Mouse (Mus musculus) stomach, embryonic 15.5 days (tissue): ENCODE data around the gene Zfyve19. TPM values are rescaled to one million over a fixed set of nuclear protein-coding genes. Genes with fewer than 3 reads are reported as not detected.

Experiments
- ATAC-seq: fragments of 200-750 bp; cut with Nextera tagmentation; 2 replicates; pipeline ENCODE4 v1.8.0; 2017; ENCODE audit warnings: low read depth, moderate number of reproducible peaks, moderate TSS enrichment; ENCODE audit not compliant: insufficient read depth, low FRiP score
- H3K27ac ChIP-seq: fragments of 300-500 bp; sonication (generic); 2 replicates; pipeline ENCODE4 v1.5.1; 2015; ENCODE audit warnings: mild to moderate bottlenecking, inconsistent platforms
- H3K27me3 ChIP-seq: fragments of 300-500 bp; sonication (generic); replicated peaks from 2 replicates; pipeline ENCODE4 v1.6.1; 2015; ENCODE audit warnings: inconsistent platforms
- H3K36me3 ChIP-seq: fragments of 300-500 bp; sonication (generic); 2 replicates; pipeline ENCODE4 v1.6.1; 2015; ENCODE audit warnings: inconsistent platforms
- H3K4me1 ChIP-seq: fragments of 300-500 bp; sonication (generic); 2 replicates; pipeline ENCODE4 v1.6.1; 2015; ENCODE audit warnings: inconsistent platforms
- H3K4me2 ChIP-seq: fragments of 300-500 bp; sonication (generic); 2 replicates; pipeline ENCODE4 v1.6.1; 2015; ENCODE audit warnings: mild to moderate bottlenecking, inconsistent platforms
- H3K4me3 ChIP-seq: fragments of 300-500 bp; sonication (generic); replicated peaks from 2 replicates; pipeline ENCODE4 v1.5.1; 2015; ENCODE audit warnings: inconsistent platforms
- H3K9ac ChIP-seq: fragments of 300-500 bp; sonication (generic); 2 replicates; pipeline ENCODE4 v1.6.1; 2015; ENCODE audit warnings: inconsistent platforms
- H3K9me3 ChIP-seq: fragments of 300-500 bp; sonication (generic); 2 replicates; pipeline ENCODE4 v1.6.1; 2016; ENCODE audit warnings: inconsistent platforms
- WGBS: fragments of 180-500 bp; shearing (Covaris S2); methylation state at CpG from one replicate; pipeline ENCODE4 v1.1.7; 2015; 5-methylcytosine and 5-hydroxymethylcytosine counted together
- polyA plus RNA-seq: library from polyadenylated mRNA; unstranded; fragments of >200 nt; fragmentation: Nextera tagmentation; extraction: Ambion mirVana; gene quantifications from 2 replicates; pipeline ENCODE4 v1.2.1, GENCODE M21; 2015

Zfyve19 gene
- polyA plus RNA-seq, 1 experiment from 2014 or later, result 48.7 TPM

DNA sequence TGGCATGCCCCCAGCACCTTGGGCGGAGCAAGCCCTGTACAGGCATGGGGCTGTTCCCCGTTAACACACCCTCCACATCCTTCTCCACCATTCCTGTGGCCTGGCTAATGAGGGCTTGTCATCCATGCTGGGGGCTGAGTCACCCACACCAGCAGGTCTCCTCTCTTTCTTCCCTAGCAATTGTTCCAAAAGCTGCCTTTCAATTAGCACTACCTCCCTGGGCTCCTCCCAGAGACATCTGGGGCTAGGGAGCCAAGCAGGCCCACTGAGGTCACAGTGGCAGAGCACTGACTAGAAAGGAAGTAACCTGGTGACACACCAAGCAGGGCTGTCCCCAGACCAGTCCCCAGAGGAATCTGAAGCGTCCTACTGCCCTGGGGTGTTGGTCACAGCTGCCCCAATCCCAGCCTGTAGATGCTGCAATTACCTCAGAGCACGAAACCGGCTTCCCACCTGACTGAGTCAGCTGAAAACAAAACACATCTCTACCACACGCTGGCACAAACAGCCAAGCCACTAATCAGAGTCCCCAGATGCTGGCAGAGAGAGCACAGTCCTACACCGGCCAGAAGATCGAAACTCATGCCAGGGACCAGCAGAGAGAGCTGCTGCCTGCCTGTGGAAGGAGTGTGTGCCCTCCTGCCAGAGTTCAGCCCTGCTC lies 34.3 kb upstream of the Zfyve19 start, which contains the start of gene Gm14137:
Gene Gm14137 (plus strand): TSS at position 519 of the 661 bp plus-strand sequence.
- no peak for ATAC-seq
- H3K4me3 ChIP-seq, result no peak within 1 kb of the TSS
- no peak within 1 kb of the TSS for H3K4me2 ChIP-seq
- H3K27ac ChIP-seq, result 0 out of 2 replicates have a peak within 1 kb of the TSS, but pooled peaks have one; percentile 16
- no peaks in the 10 kb centered on the region for H3K9me3 ChIP-seq
- WGBS, result 60% methylated on average over 8 of the region's 8 CpGs
- H3K36me3 ChIP-seq, result 0 out of 2 replicates have a peak, but pooled peaks cover 8% of the 10 kb centered on the region
- no peak within 1 kb of the TSS for H3K9ac ChIP-seq
- peaks cover 15% of the 10 kb centered on the region; the same call in 1 of the 2 replicates for H3K4me1 ChIP-seq
- no peaks in the 10 kb centered on the region for H3K27me3 ChIP-seq

DNA sequence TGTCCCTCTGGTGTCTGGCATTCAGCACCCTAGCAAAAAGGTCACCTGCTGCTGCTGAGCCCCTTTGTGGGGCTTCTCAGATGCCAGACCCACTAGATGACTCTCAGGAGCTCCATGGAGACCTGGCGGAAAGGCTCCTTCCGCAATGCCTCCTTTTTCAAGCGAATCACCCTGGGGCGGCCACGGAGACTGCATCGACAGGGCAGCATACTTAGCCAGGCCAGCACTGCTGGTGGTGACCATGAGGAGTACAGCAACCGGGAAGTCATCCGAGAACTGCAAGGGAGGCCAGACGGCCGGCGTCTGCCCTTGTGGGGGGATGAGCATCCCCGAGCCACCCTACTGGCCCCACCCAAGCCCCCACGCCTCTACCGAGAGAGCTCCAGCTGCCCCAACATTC lies 33.6 kb upstream of the Zfyve19 start:
- Histone ChIP-seq H3K4me1 (peaks cover 15% of the 10 kb centered on the region; the same call in 1 of the 2 replicates), H3K27ac (no peak overlapping the region), H3K9me3 (no peaks in the 10 kb centered on the region), H3K9ac (no peak overlapping the region), H3K4me3 (no peak overlapping the region), H3K27me3 (no peaks in the 10 kb centered on the region), H3K4me2 (no peak overlapping the region), H3K36me3 (0 out of 2 replicates have a peak, but pooled peaks cover 13% of the 10 kb centered on the region)
- ATAC-seq, result no peak
- 73% methylated on average over 14 of the region's 14 CpGs for WGBS

DNA sequence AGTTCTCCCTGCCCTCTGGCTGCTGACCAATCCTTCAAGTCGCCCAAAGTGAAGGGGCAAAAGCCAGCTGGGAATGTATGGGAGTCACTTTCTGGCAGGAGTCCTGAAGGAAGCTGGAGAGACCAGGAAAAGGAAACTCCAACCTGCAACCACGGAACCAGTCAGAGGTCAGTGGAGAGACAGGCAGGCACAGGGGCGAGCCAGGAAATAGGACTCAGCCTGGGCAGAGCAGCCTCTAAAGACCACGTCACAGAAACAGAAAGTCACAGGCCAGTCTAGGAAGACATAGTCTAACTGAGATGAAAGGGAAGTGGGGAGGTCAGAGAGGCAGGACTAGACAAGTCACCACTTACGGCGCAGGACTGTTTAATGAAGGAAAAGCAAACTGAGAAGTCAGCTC lies 32.8 kb upstream of the Zfyve19 start:
- H3K4me3 ChIP-seq, result no peak overlapping the region
- no peak for ATAC-seq
- no peak overlapping the region for H3K9ac ChIP-seq
- H3K27me3 ChIP-seq, result no peaks in the 10 kb centered on the region
- no peak overlapping the region for H3K4me2 ChIP-seq
- H3K9me3 ChIP-seq, result no peaks in the 10 kb centered on the region
- WGBS, result 50% methylated on average over 6 of the region's 6 CpGs
- 0 out of 2 replicates have a peak, but pooled peaks cover 13% of the 10 kb centered on the region for H3K36me3 ChIP-seq
- peak overlapping the region; percentile 16; the same call in 1 of the 2 replicates for H3K27ac ChIP-seq
- peaks cover 15% of the 10 kb centered on the region; the same call in 1 of the 2 replicates for H3K4me1 ChIP-seq

DNA sequence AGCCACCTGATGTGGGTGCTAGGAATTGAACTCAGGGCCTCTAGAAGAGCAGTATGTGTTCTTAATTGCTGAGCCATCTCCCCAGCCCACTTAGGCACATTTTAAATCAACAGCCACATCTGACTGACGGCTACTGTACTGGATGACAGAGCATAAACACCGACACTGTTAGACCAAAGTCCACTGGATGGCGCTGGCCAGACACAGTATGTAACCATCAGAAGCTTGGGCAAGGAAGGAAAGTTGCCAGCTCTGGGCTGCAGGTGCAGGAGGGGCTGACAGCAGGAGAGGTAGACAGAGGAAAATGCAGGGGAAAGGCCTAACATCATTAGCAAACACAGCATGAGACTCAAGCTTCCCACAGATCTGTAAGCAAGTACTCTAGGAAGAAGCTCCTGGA lies 31.7 kb upstream of the Zfyve19 start:
- H3K4me2 ChIP-seq, result no peak overlapping the region
- 0 out of 2 replicates have a peak, but pooled peaks cover 10% of the 10 kb centered on the region for H3K36me3 ChIP-seq
- H3K9ac ChIP-seq, result no peak overlapping the region
- H3K4me1 ChIP-seq, result peaks cover 13% of the 10 kb centered on the region; the same call in 1 of the 2 replicates
- no peaks in the 10 kb centered on the region for H3K27me3 ChIP-seq
- H3K9me3 ChIP-seq, result no peaks in the 10 kb centered on the region
- no peak overlapping the region for H3K27ac ChIP-seq
- ATAC-seq, result no peak
- WGBS, result 50% methylated on average over 3 of the region's 3 CpGs
- no peak overlapping the region for H3K4me3 ChIP-seq

DNA sequence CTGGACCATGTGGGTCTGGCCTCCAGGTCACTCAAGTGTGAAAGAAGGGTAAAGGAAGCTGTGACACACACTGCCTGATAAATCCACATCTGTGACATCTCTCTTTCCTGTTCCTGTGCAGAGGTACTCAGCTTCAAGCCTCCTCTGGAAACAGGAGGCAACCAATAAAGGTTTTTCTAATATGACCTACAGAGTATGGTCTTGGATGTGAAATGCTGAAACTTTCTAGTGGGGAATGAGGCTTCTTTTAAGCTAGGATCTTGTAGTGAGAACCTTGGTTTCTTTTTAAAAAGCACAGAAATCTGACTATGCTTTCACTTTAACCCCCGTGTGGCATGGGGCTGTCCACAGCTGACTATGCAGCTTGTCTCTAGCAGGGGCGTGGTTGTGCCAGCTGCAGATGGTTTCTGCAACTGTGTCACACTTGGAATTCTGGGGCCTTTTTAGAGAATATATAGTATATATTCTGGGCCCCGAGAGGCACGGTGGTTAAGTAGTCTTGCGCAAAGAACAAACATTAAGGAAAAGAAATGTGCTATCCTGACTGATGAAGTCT lies 31.0 kb upstream of the Zfyve19 start:
- Histone ChIP-seq H3K4me3 (no peak overlapping the region), H3K27me3 (no peaks in the 10 kb centered on the region), H3K27ac (no peak overlapping the region), H3K9me3 (no peaks in the 10 kb centered on the region), H3K4me1 (peaks cover 9% of the 10 kb centered on the region; the same call in 1 of the 2 replicates), H3K9ac (no peak overlapping the region), H3K36me3 (peaks cover 8% of the 10 kb centered on the region; the same call in 1 of the 2 replicates), H3K4me2 (no peak overlapping the region)
- WGBS, result 84% methylated on average over 5 of the region's 5 CpGs
- no peak for ATAC-seq

DNA sequence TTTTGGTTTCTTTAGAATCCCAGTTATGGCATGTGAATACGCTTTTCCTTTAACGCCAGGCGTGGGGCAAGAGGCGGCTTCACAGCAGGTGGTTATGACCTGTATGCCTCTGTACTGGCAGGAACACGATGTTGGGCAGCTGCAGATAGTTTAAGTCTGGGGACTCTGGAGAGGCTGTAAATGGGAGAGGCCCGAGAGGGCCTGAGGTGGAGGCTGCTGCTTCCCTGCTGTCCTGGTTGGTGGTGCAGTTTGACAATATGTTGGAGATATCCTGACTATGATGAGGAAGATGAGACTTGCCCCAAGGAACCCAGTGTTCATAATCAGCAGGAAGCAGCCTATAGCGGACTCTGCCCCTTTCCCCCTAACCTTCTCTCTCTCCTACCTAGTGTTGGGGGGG lies 25.5 kb upstream of the Zfyve19 start:
- no peak for ATAC-seq

DNA sequence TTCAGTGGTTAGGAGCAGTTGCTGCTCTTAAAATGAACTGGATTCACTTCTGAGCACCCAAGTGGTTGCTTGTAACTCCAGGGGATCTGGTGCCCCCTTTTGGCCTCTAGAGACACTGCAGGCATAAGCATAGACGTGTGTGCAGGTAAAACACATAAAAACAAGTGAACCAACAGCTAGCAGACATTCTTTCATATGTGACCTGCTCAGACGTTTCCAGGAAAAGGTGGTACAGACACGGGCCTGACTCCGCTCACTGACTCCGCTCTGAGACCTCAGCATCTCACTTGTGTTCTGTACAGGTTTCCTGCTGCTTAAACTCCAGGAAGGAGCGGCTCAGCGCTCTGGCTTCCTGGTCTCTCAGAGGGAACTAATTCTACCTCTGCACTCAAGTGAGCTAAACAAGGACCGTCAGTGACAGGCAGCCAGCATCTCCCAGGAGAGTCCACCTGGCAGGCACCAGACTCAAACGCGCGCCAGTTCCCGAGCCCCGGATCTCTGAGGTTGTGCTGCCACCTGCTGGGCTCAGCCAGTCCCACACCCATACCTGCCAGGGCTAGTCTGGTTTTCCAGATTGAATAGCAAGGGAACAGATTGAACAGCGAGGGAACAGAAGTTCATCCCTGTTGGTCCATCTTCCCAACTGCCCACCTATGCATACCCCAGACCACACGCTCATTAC lies 19.2 kb upstream of the Zfyve19 start:
- Histone ChIP-seq H3K9ac (no peak overlapping the region), H3K4me1 (no peaks in the 10 kb centered on the region), H3K27me3 (no peaks in the 10 kb centered on the region), H3K36me3 (peaks cover 8% of the 10 kb centered on the region; the same call in 1 of the 2 replicates), H3K9me3 (no peaks in the 10 kb centered on the region), H3K27ac (no peak overlapping the region), H3K4me3 (peak overlapping the region; percentile 31), H3K4me2 (peak overlapping the region; percentile 68)
- 8% methylated on average over 15 of the region's 15 CpGs for WGBS
- ATAC-seq, result peak; percentile 83

More for the DNA sequence above, 25.5 kb upstream of the Zfyve19 start:
- Histone ChIP-seq H3K4me3 (no peak overlapping the region), H3K27ac (no peak overlapping the region), H3K27me3 (no peaks in the 10 kb centered on the region), H3K9me3 (no peaks in the 10 kb centered on the region), H3K4me2 (no peak overlapping the region), H3K9ac (no peak overlapping the region), H3K4me1 (no peaks in the 10 kb centered on the region), H3K36me3 (peaks cover 20% of the 10 kb centered on the region)
- 89% methylated on average over 7 of the region's 7 CpGs for WGBS

DNA sequence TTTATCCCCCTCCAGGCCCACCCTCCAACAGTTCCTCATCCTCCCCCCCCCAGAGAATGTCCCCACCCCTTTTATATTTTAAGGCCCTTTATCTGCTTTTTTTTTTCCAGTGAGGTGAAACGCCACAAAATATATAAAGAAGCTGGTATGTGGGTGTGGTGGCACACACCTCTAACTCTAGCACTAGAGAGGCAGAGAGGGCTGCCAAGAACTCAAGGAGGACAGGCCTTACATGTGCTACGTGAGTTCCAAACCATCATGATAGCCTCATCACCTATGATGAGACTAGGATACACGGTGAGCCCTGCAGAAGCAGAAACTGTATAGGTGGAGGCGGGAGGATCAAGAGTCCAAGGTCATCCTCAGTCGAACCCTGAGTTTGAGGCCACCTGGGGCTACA lies 17.4 kb upstream of the Zfyve19 start:
- no peak overlapping the region for H3K9ac ChIP-seq
- H3K9me3 ChIP-seq, result no peaks in the 10 kb centered on the region
- H3K36me3 ChIP-seq, result no peaks in the 10 kb centered on the region
- ATAC-seq, result no peak
- WGBS, result 65% methylated on average over 5 of the region's 5 CpGs
- no peak overlapping the region for H3K4me3 ChIP-seq
- H3K27me3 ChIP-seq, result no peaks in the 10 kb centered on the region
- H3K4me1 ChIP-seq, result no peaks in the 10 kb centered on the region
- no peak overlapping the region for H3K27ac ChIP-seq
- no peak overlapping the region for H3K4me2 ChIP-seq

DNA sequence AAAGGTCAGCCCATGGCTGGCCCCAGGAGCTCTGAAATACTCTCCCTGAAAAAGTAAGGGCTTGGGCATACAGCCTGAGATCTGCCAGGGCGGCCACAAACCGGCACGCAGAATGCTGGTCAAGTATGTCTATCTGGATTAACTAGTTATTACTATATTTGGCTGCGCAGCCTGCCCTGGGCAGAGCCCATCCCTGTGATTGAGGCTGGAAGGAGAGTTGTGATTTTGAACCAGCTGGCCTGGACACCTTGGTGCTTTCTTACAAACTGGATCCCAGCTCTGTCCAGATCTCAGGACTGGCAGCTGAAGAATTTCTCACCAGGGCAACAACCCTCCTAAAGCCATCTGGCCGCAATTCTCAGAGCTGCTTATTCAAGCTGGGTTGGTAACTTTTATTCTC lies 14.3 kb upstream of the Zfyve19 start:
- Histone ChIP-seq H3K4me2 (no peak overlapping the region), H3K4me1 (0 out of 2 replicates have a peak, but pooled peaks cover 2% of the 10 kb centered on the region), H3K4me3 (no peak overlapping the region), H3K36me3 (no peaks in the 10 kb centered on the region), H3K27ac (no peak overlapping the region), H3K9ac (no peak overlapping the region), H3K9me3 (no peaks in the 10 kb centered on the region), H3K27me3 (no peaks in the 10 kb centered on the region)
- WGBS, result 83% methylated on average over 5 of the region's 5 CpGs
- ATAC-seq, result no peak

DNA sequence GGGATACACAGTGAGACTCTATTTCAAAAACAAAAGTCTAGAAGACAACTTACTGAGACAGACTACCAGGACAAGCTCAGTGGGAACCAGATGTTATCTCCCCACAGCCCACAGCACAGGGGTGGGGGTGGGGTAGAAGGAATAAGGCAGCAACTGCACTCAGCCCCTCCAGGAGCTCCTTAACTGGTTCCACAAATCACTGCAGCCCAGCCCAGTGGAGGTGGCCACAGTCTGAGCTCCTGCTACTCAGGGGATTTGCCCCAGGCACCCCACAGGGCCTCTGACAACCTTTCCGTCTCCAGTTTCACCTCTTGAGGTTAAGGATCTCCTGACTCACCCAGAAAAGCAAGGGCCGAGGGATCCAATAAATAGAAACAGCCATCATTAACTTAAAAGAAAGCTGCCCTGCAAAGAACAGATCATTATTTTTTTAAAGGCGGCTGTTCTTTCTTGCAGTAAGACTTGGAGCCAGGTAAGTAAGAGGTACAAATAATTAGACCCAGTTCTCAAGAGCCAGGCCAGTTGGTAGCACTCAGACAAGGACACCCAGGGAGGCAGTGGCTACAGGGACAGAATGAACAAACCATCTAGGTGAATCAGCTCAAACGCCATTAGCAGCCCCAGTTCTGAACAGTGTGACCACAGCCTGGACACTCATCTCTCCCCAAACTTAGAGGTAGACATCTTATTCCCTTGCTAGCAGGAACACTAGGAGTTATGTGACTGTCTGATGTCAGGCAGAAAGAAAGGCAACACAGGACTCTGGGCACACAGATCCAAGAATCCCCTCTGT lies 11.9 kb upstream of the Zfyve19 start:
- Histone ChIP-seq H3K36me3 (no peaks in the 10 kb centered on the region), H3K4me1 (0 out of 2 replicates have a peak, but pooled peaks cover 2% of the 10 kb centered on the region), H3K9ac (no peak overlapping the region), H3K9me3 (no peaks in the 10 kb centered on the region), H3K4me2 (no peak overlapping the region), H3K4me3 (no peak overlapping the region), H3K27me3 (no peaks in the 10 kb centered on the region), H3K27ac (no peak overlapping the region)
- ATAC-seq, result no peak
- 56% methylated on average over 4 of the region's 4 CpGs for WGBS

DNA sequence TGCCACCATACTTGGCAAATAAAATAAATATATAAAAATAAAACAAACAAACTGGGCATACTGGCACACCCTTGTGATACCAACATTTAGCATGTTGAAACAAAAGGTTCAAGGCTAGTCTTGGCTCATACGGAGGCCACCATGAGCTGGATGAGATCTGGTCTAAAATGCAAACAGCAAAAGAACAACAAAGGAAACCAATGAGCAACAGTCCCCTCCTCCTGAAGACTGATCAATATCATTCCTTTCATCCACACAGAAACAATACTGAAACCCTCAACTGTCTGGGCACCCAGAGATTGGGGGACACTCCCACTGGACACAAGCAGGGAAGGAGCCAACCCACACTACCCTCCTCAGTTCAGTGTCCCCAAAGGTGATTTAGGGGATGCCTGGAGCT lies 10.9 kb upstream of the Zfyve19 start:
- no peak overlapping the region for H3K27ac ChIP-seq
- H3K9me3 ChIP-seq, result no peaks in the 10 kb centered on the region
- no peak overlapping the region for H3K9ac ChIP-seq
- WGBS, result 62% methylated on average over 1 of the region's 1 CpGs
- H3K27me3 ChIP-seq, result no peaks in the 10 kb centered on the region
- H3K4me1 ChIP-seq, result 0 out of 2 replicates have a peak, but pooled peaks cover 2% of the 10 kb centered on the region
- no peaks in the 10 kb centered on the region for H3K36me3 ChIP-seq
- no peak overlapping the region for H3K4me3 ChIP-seq
- ATAC-seq, result no peak
- H3K4me2 ChIP-seq, result no peak overlapping the region
